Mouse (Mus musculus) G1E (cell line): ENCODE results near the gene Daam1.

ENCODE experiments used
- CTCF ChIP-seq: IDR thresholded peaks from 2 replicates; pipeline ENCODE4 v1.5.1; 2012; ENCODE audit warnings: low read depth, low read length, inconsistent platforms, mixed read lengths
- GATA1 ChIP-seq: IDR thresholded peaks from 2 replicates; pipeline ENCODE4 v1.6.1; 2012; ENCODE audit warnings: borderline replicate concordance, low read length, inconsistent platforms, mixed read lengths
- GATA2 ChIP-seq: IDR thresholded peaks from 2 replicates; pipeline ENCODE4 v1.6.1; 2012; ENCODE audit warnings: low read depth, low read length, inconsistent platforms, borderline replicate concordance

DNA sequence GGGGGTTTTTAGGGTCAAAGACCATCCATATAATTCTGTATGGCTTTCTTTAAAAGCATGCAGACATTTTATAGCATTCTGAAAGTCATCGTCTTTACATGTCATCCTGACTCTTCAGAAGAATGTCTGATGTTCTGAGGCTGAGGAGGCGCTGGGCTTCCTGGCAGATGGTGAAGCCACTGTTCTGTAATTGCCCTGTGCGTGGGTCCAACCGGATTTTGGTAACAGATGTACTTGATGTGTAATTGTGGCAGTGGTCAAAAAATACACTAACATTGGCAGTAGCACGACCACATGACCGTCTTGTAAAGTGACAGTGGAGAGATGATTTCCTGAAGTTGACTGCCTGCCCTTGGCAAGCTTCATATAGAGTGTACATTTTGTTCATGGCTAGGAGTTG is 97.2 kb downstream of the Daam1 start:
- TF ChIP-seq CTCF (no peak), GATA1 (no peak), GATA2 (no peak)
